Comparison of ENCODE assay signal across 13 mouse cellular contexts in genomic region chr12:101014549-101015164, GRCm38 (mm10). TPM values are rescaled to one million over a fixed set of nuclear protein-coding genes. Genes with fewer than 3 reads are reported as not detected.
DNase-seq lines count a peak whose midpoint lies in the region; ATAC-seq and TF ChIP-seq lines count a peak whose summit lies in the region.
"Had no signal": no experiment of that assay in that cellular context is flagged by ENCODE, and none has a peak within 500 bp of the region (broad histone marks: within the 10 kb centered on the region; RNA-seq: fewer than 3 reads in every experiment).

No protein-coding gene starts in this region.

- no peaks in the 10 kb centered on the region for H3K27me3 ChIP-seq in stomach, embryonic 14.5 days (ENCODE audit: control insufficient read depth, insufficient read depth, low read length)
- H3K27me3 ChIP-seq in hindbrain, postnatal 0 days (ENCODE audit: insufficient read depth, low read length) = no peaks in the 10 kb centered on the region
- H3K27me3 ChIP-seq: midbrain, embryonic 12.5 days; neural tube, embryonic 13.5 days had no signal

- ATAC-seq in granulocyte monocyte progenitor cell, adult 5-6 weeks (replicated peaks; ENCODE audit: poor library complexity, severe bottlenecking) = peak; percentile 36
- ATAC-seq in stomach, embryonic 14.5 days (ENCODE audit: insufficient number of reproducible peaks, insufficient read depth, low FRiP score, low read depth) = no peak
- ATAC-seq in hindbrain, postnatal 0 days = no peak

- no peaks in the 10 kb centered on the region for H3K36me3 ChIP-seq in stomach, embryonic 14.5 days (ENCODE audit: control insufficient read depth, insufficient read depth, low read length)
- no peaks in the 10 kb centered on the region for H3K36me3 ChIP-seq in hindbrain, postnatal 0 days (ENCODE audit: insufficient read depth, low read length)
- H3K36me3 ChIP-seq: limb, embryonic 12.5 days; midbrain, embryonic 12.5 days; neural tube, embryonic 13.5 days had no signal

- H3K9me3 ChIP-seq in stomach, embryonic 14.5 days (ENCODE audit: control insufficient read depth, low read depth, low read length) = no peaks in the 10 kb centered on the region
- no peaks in the 10 kb centered on the region for H3K9me3 ChIP-seq in hindbrain, postnatal 0 days (ENCODE audit: low read length)
- H3K9me3 ChIP-seq: limb, embryonic 12.5 days; midbrain, embryonic 12.5 days; neural tube, embryonic 13.5 days had no signal

- no peak overlapping the region for H3K4me3 ChIP-seq in layer of hippocampus, adult 2 months
- H3K4me3 ChIP-seq in bone marrow, adult 2 months (replicated peaks; ENCODE audit: control insufficient read depth, low read depth, low read length) = peak overlapping the region; percentile 32
- H3K4me3 ChIP-seq in stomach, embryonic 14.5 days (ENCODE audit: low read depth, low read length) = no peak overlapping the region
- H3K4me3 ChIP-seq in hindbrain, postnatal 0 days (ENCODE audit: low read length) = no peak overlapping the region
- H3K4me3 ChIP-seq: limb, embryonic 12.5 days; midbrain, embryonic 12.5 days; neural tube, embryonic 13.5 days had no signal

- no peak for DNase-seq in layer of hippocampus, adult 2 months (ENCODE audit: low spot score in 2 of 2)
- no peak for DNase-seq in layer of hippocampus, adult 9-11 months
- no peak for DNase-seq in hindbrain, postnatal 0 days (ENCODE audit: low spot score)
- no peak for DNase-seq in ovary, postnatal 14 days (ENCODE audit: low spot score)
- DNase-seq in cerebellum, adult 18-20 months = no peak
- DNase-seq: gastrocnemius, postnatal 14 days; kidney, adult 18-20 months had no signal

- no peak for TF ChIP-seq POLR2A in bone marrow, adult 2 months (IDR thresholded peaks at IDR 0.05; ENCODE audit: borderline replicate concordance, control insufficient read depth, low read depth, low read length)

- 30% methylated on average over 10 of the region's 10 CpGs for WGBS in bone marrow, adult 2 months
- WGBS in stomach, embryonic 14.5 days = 60% methylated on average over 10 of the region's 10 CpGs
- WGBS in hindbrain, postnatal 0 days = 65% methylated on average over 10 of the region's 10 CpGs

- no peak overlapping the region for H3K4me2 ChIP-seq in stomach, embryonic 14.5 days (replicated peaks; ENCODE audit: low read depth, low read length)
- H3K4me2 ChIP-seq in hindbrain, postnatal 0 days (ENCODE audit: low read depth, low read length) = no peak overlapping the region
- H3K4me2 ChIP-seq: limb, embryonic 12.5 days; midbrain, embryonic 12.5 days; neural tube, embryonic 13.5 days had no signal

- peaks cover 38% of the 10 kb centered on the region for H3K4me1 ChIP-seq in bone marrow, adult 2 months (ENCODE audit: control insufficient read depth, insufficient read depth, low read length)
- H3K4me1 ChIP-seq in stomach, embryonic 14.5 days (ENCODE audit: control insufficient read depth, insufficient read depth, low read length) = peaks cover 59% of the 10 kb centered on the region
- peaks cover 30% of the 10 kb centered on the region for H3K4me1 ChIP-seq in hindbrain, postnatal 0 days (ENCODE audit: insufficient read depth, low read length)

- TF ChIP-seq CTCF in layer of hippocampus, adult 2 months (conservative IDR thresholded peaks at IDR 0.05) = no peak
- TF ChIP-seq CTCF in bone marrow, adult 2 months (IDR thresholded peaks at IDR 0.05; ENCODE audit: control insufficient read depth, insufficient read depth, low read length) = no peak
- no peak for TF ChIP-seq CTCF in hindbrain, postnatal 0 days (IDR thresholded peaks at IDR 0.05; ENCODE audit: low read depth)

- H3K27ac ChIP-seq in layer of hippocampus, adult 2 months = peak overlapping the region; percentile 32; the same call in 1 of the 2 replicates
- H3K27ac ChIP-seq in bone marrow, adult 2 months (ENCODE audit: control insufficient read depth, insufficient read depth, low read depth, low read length, poor library complexity) = peak overlapping the region; percentile 91
- peak overlapping the region; percentile 44; the same call in 1 of the 2 replicates for H3K27ac ChIP-seq in stomach, embryonic 14.5 days (ENCODE audit: low read length)
- no peak overlapping the region for H3K27ac ChIP-seq in hindbrain, postnatal 0 days
- H3K27ac ChIP-seq: limb, embryonic 12.5 days; midbrain, embryonic 12.5 days; neural tube, embryonic 13.5 days had no signal

- 0 out of 2 replicates have a peak overlapping the region, but pooled peaks have one; percentile 0 for H3K9ac ChIP-seq in stomach, embryonic 14.5 days (replicated peaks; ENCODE audit: low read depth, low read length)
- H3K9ac ChIP-seq in hindbrain, postnatal 0 days (replicated peaks; ENCODE audit: low read length) = no peak overlapping the region
- H3K9ac ChIP-seq: limb, embryonic 12.5 days; midbrain, embryonic 12.5 days; neural tube, embryonic 13.5 days had no signal

RNA-seq across cellular contexts. Expression of gene Ccdc88c, which starts 14.2 kb away (rescaled TPM):
- total RNA-seq in layer of hippocampus, adult 2 months (2021) = 10 to 100 TPM; 24.3 to 33.7 TPM
- polyA plus RNA-seq in bone marrow, adult 2 months (2011; ENCODE audit: insufficient read depth, insufficient read length, low replicate concordance, missing spikeins) = 68.4 and 138 TPM in 2 replicates
- 70.3 and 72.3 TPM in 2 replicates for total RNA-seq in granulocyte monocyte progenitor cell, adult 5-6 weeks (2014; fragmentation: Nextera tagmentation)
- total RNA-seq in granulocyte monocyte progenitor cell, adult 5-6 weeks (2017) = 77.0 and 92.0 TPM in 2 replicates
- 12.1 and 13.3 TPM in 2 replicates for polyA plus RNA-seq in stomach, embryonic 14.5 days (2014; fragmentation: Nextera tagmentation; extraction: Ambion mirVana)
- 17.7 and 23.3 TPM in 2 replicates for total RNA-seq in hindbrain, postnatal 0 days (2014; rRNA removed)
- polyA plus RNA-seq in hindbrain, postnatal 0 days (2015; fragmentation: Nextera tagmentation; extraction: Ambion mirVana) = 11.2 and 13.0 TPM in 2 replicates
